Mouse (Mus musculus) stomach, embryonic 14.5 days (tissue): ENCODE results near the gene Fam71b. TPM values are rescaled to one million over a fixed set of nuclear protein-coding genes. Genes with fewer than 3 reads are reported as not detected.

Source experiments
- ATAC-seq: fragments of 200-750 bp; cut with Nextera tagmentation; 2 replicates; pipeline ENCODE4 v1.8.0; 2017; ENCODE audit warnings: low read depth, moderate TSS enrichment; ENCODE audit not compliant: insufficient number of reproducible peaks, insufficient read depth, low FRiP score
- H3K27ac ChIP-seq: fragments of 300-500 bp; sonication (generic); 2 replicates; pipeline ENCODE4 v1.5.1; 2014; ENCODE audit warnings: mild to moderate bottlenecking, low read length, moderate library complexity, mixed read lengths
- H3K27me3 ChIP-seq: fragments of 300-500 bp; sonication (generic); 2 replicates; pipeline ENCODE4 v1.6.1; 2014; ENCODE audit warnings: low read length, control low read depth, mixed read lengths; ENCODE audit not compliant: control insufficient read depth, insufficient read depth
- H3K36me3 ChIP-seq: fragments of 300-500 bp; sonication (generic); 2 replicates; pipeline ENCODE4 v1.6.1; 2014; ENCODE audit warnings: mild to moderate bottlenecking, control low read depth, low read length, moderate library complexity, mixed read lengths; ENCODE audit not compliant: control insufficient read depth, insufficient read depth
- H3K4me1 ChIP-seq: fragments of 300-500 bp; sonication (generic); 2 replicates; pipeline ENCODE4 v1.6.1; 2014; ENCODE audit warnings: low read length, control low read depth, mixed read lengths; ENCODE audit not compliant: control insufficient read depth, insufficient read depth
- H3K4me2 ChIP-seq: fragments of 300-500 bp; sonication (generic); replicated peaks from 2 replicates; pipeline ENCODE4 v1.6.1; 2014; ENCODE audit warnings: low read depth, low read length, control low read depth
- H3K4me3 ChIP-seq: fragments of 300-500 bp; sonication (generic); 2 replicates; pipeline ENCODE4 v1.5.1; 2014; ENCODE audit warnings: low read depth, low read length, control low read depth
- H3K9ac ChIP-seq: fragments of 300-500 bp; sonication (generic); replicated peaks from 2 replicates; pipeline ENCODE4 v1.6.1; 2014; ENCODE audit warnings: low read depth, mild to moderate bottlenecking, control low read depth, low read length, moderate library complexity, mixed read lengths
- H3K9me3 ChIP-seq: fragments of 300-500 bp; sonication (generic); 2 replicates; pipeline ENCODE4 v1.6.1; 2016; ENCODE audit warnings: low read depth, low read length, control low read depth; ENCODE audit not compliant: control insufficient read depth
- WGBS: fragments of 180-500 bp; shearing (Covaris S2); extraction: QIAGEN DNeasy Blood & Tissue Kit; methylation state at CpG from one replicate; pipeline ENCODE4 v1.1.7; 2014; 5-methylcytosine and 5-hydroxymethylcytosine counted together
- polyA plus RNA-seq: library from polyadenylated mRNA; unstranded; fragments of >200 nt; fragmentation: Nextera tagmentation; extraction: Ambion mirVana; gene quantifications from 2 replicates; pipeline ENCODE4 v1.2.1, GENCODE M21; 2014

Fam71b gene
- polyA plus RNA-seq = not detected in 2 replicates

- H3K27me3 ChIP-seq = no peaks in the 10 kb centered on the region
- H3K9me3 ChIP-seq = no peaks in the 10 kb centered on the region
- WGBS = 73% methylated on average over 13 of the region's 13 CpGs
- no peaks in the 10 kb centered on the region for H3K4me1 ChIP-seq
- H3K27ac ChIP-seq = no peak within 1 kb of the TSS
- H3K4me3 ChIP-seq = no peak within 1 kb of the TSS
- H3K9ac ChIP-seq = no peak within 1 kb of the TSS
- H3K4me2 ChIP-seq = no peak within 1 kb of the TSS
- no peak for ATAC-seq
- H3K36me3 ChIP-seq = no peaks in the 10 kb centered on the region
Observed at GRCm38 (mm10) chr11:46396167-46396859, at the start of gene Fam71b. TSS of gene Fam71b (plus strand) at chr11:46396559.

GRCm38 (mm10) chr11:46347756-46348155, 48.6 kb upstream of the Fam71b start:
- no peaks in the 10 kb centered on the region for H3K27me3 ChIP-seq
- no peak overlapping the region for H3K9ac ChIP-seq
- no peaks in the 10 kb centered on the region for H3K36me3 ChIP-seq
- ATAC-seq = no peak
- no peak overlapping the region for H3K27ac ChIP-seq
- no peaks in the 10 kb centered on the region for H3K4me1 ChIP-seq
- no peak overlapping the region for H3K4me2 ChIP-seq
- 82% methylated on average over 5 of the region's 5 CpGs for WGBS
- no peak overlapping the region for H3K4me3 ChIP-seq
- no peaks in the 10 kb centered on the region for H3K9me3 ChIP-seq

GRCm38 (mm10) chr11:46348416-46348815, 47.9 kb upstream of the Fam71b start:
- Histone ChIP-seq H3K36me3 (no peaks in the 10 kb centered on the region), H3K9me3 (no peaks in the 10 kb centered on the region), H3K4me3 (no peak overlapping the region), H3K27ac (no peak overlapping the region), H3K27me3 (no peaks in the 10 kb centered on the region), H3K4me1 (no peaks in the 10 kb centered on the region), H3K9ac (no peak overlapping the region), H3K4me2 (no peak overlapping the region)
- no peak for ATAC-seq
- 74% methylated on average over 3 of the region's 3 CpGs for WGBS

GRCm38 (mm10) chr11:46349681-46350410, 46.5 kb upstream of the Fam71b start:
- no peaks in the 10 kb centered on the region for H3K9me3 ChIP-seq
- H3K9ac ChIP-seq = no peak overlapping the region
- no peak for ATAC-seq
- no peak overlapping the region for H3K4me3 ChIP-seq
- no peaks in the 10 kb centered on the region for H3K36me3 ChIP-seq
- no peaks in the 10 kb centered on the region for H3K4me1 ChIP-seq
- 43% methylated on average over 2 of the region's 2 CpGs for WGBS
- H3K4me2 ChIP-seq = no peak overlapping the region
- H3K27me3 ChIP-seq = no peaks in the 10 kb centered on the region
- H3K27ac ChIP-seq = no peak overlapping the region

GRCm38 (mm10) chr11:46358369-46358768, 38.0 kb upstream of the Fam71b start:
- no peak for ATAC-seq
- no peaks in the 10 kb centered on the region for H3K27me3 ChIP-seq
- H3K9ac ChIP-seq = no peak overlapping the region
- no peaks in the 10 kb centered on the region for H3K36me3 ChIP-seq
- no peak overlapping the region for H3K4me3 ChIP-seq
- no peak overlapping the region for H3K27ac ChIP-seq
- H3K4me2 ChIP-seq = no peak overlapping the region
- H3K4me1 ChIP-seq = no peaks in the 10 kb centered on the region
- H3K9me3 ChIP-seq = no peaks in the 10 kb centered on the region
- 66% methylated on average over 1 of the region's 1 CpGs for WGBS

GRCm38 (mm10) chr11:46360991-46361665, 35.2 kb upstream of the Fam71b start:
- 75% methylated on average over 2 of the region's 2 CpGs for WGBS
- Histone ChIP-seq H3K9ac (no peak overlapping the region), H3K4me3 (no peak overlapping the region), H3K27me3 (no peaks in the 10 kb centered on the region), H3K9me3 (no peaks in the 10 kb centered on the region), H3K4me1 (no peaks in the 10 kb centered on the region), H3K4me2 (no peak overlapping the region), H3K36me3 (no peaks in the 10 kb centered on the region), H3K27ac (no peak overlapping the region)
- ATAC-seq = no peak

GRCm38 (mm10) chr11:46362061-46363022, 34.0 kb upstream of the Fam71b start:
- Histone ChIP-seq H3K27ac (no peak overlapping the region), H3K4me3 (no peak overlapping the region), H3K4me2 (no peak overlapping the region), H3K4me1 (no peaks in the 10 kb centered on the region), H3K9ac (no peak overlapping the region), H3K9me3 (no peaks in the 10 kb centered on the region), H3K27me3 (no peaks in the 10 kb centered on the region), H3K36me3 (no peaks in the 10 kb centered on the region)
- 81% methylated on average over 18 of the region's 18 CpGs for WGBS
- no peak for ATAC-seq

GRCm38 (mm10) chr11:46363864-46364263, 32.5 kb upstream of the Fam71b start:
- no peaks in the 10 kb centered on the region for H3K4me1 ChIP-seq
- WGBS = 94% methylated on average over 9 of the region's 9 CpGs
- no peak for ATAC-seq
- no peaks in the 10 kb centered on the region for H3K9me3 ChIP-seq
- no peak overlapping the region for H3K27ac ChIP-seq
- no peak overlapping the region for H3K4me3 ChIP-seq
- no peak overlapping the region for H3K4me2 ChIP-seq
- no peaks in the 10 kb centered on the region for H3K27me3 ChIP-seq
- no peak overlapping the region for H3K9ac ChIP-seq
- H3K36me3 ChIP-seq = no peaks in the 10 kb centered on the region
